Mouse (Mus musculus): ENCODE data around the gene Vti1a.

Gene Vti1a

DNA sequence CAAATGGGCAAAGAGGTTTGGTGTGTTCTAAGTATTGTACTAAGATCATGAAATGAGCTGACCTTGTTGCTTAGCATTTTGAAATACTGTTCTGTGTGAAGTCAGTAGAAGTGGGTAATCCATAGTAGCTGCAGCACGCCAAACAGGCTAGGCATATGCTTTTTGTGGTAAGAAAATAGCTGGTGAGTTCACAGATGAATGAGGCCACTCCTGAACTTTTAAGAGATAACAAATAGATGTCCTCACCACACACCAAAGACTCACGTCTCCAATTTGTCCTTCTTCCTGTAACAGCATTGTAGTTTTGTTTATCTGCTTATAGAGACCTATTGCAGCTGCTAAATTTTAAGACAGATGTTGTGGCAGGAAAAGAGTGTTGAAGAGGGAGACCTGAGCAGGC lies 62.8 kb downstream of the Vti1a start:
- no peak for DNase-seq (ENCODE audit: low spot score in 2 of 2)

DNA sequence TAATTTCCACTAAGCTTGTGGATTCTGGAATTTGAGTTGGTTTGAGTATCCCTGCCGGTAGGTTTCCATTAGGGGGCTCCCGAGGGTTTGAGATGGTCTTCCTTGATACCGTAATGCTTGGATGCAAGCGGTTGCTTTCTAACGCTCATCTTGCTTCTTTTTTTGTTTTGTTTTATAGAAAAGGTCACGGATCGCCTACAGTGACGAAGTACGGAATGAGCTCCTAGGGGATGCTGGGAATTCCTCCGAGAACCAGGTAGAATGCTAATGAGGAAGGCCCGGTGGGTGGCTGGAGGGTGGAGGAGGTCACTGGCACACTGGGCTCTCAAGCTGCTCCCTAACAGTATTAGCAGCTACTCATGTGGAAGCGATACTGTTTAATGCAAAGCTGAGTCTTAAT lies 64.7 kb downstream of the Vti1a start:
- DNase-seq (ENCODE audit: low spot score in 2 of 2): no peak

DNA sequence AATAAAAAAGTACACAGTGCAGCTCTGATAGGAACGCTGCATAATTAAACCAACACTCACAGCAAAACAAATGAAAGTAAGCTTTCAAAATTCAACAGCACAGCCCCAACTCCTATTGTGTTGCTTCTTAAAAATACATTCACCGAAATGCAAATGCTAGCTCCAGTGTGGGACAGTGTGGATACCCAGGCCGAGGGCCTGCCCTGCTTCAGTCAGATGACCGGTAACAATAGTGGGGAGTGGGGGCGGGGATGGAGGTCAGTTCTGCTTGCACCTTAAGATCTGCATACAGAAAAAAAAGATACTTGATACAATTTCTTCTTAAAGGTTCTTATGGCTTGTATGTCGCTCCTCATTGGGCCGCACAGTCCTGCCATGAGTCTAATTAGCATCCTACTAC lies 65.2 kb downstream of the Vti1a start:
- DNase-seq (ENCODE audit: low spot score in 2 of 2): no peak

DNA sequence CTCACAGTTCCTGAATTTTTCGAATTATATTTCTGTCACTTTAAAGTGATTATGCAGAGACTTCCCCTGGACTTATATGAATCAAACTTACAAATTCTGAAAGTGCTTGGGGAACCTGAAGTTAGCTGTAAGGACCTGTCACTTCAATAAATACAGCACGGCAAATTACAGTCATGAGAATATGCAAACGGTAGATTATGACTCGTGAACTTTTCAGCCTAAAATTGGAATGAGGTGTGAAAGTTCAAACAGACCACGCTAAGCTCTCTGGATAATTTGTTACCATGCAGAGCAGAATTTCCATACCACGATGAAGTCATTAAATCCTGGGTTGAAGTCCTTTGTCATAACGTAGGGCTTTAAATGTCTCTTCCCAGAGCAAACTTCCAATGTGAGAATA lies 66.7 kb downstream of the Vti1a start:
- no peak for DNase-seq (ENCODE audit: low spot score in 2 of 2)

DNA sequence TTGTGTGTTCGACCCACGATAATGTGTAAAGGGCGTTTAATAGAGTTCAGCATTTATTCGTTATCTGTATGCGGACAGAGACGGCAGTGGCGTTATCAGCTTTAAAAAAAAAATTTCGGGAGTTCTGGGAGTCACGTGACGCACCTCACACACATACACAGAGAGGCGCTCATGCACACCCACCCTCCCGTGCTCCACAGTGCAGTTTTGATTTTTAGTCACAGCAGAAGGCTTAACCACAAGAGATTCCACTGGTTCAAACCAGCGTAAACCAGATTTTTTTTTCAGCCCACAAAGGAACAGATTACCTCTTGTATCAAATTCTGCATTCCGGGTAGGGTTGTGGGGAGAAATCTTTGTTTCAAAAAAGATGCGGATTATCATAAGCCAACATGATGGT lies 68.5 kb downstream of the Vti1a start:
- no peak for DNase-seq (ENCODE audit: low spot score in 2 of 2)

DNA sequence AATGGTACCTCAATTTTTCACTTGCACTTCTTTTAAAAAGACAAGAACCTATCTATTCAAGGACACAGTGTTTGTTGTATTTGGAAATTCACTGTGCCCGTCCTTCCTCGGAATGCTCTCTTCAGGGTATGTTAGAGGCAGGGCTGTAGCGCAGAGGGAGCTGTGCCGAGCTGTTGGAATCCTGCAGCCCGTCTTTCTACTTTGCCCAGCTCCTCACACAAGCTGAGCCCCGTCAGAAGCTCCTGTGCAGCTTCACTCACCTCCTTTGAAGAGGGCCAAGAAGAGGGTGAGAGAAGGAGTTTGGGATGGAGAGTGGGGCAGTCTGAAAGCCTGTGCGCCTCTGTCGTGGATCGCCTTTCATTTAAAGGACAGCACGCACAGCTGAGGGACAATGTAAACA lies 72.9 kb downstream of the Vti1a start:
- DNase-seq (ENCODE audit: low spot score in 2 of 2): no peak

DNA sequence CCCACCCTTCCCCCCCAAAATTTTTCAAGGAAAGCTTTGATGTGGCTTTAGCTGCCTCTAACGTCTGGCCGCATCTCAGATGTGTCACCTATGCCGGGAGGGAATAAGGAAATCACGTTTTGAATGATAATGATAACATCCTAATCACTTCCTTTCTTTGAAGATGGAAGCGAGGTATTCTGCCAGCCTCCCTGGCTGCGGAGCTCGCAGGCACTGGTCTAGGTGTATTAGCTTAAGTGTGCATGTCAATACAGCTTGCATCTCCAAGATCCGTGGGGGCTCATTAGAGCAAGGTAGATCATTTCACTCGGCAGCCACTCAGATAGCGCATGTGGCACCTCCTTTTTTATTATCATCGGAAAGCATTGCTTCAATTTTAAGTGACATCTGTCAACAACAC lies 74.2 kb downstream of the Vti1a start:
- DNase-seq (ENCODE audit: low spot score in 2 of 2): no peak

DNA sequence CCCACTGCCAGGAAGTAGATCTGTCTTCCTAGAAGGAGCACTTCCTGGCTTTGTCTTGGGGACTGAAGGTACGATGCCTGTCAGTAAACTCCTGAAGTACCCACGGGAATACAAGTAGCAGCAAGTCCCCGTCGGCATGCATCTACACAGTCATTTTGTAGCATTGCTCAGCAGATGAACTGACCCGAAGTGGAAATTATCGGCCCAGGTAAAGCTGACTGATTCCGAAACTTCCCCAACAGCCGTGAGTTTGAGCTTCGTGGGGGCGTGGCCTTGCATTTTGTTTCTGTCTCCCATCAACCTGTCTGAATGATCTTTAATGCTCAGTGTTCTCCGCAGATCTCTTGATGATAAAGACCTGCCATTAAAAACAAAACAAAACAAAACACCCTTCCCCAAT lies 85.5 kb downstream of the Vti1a start:
- no peak for DNase-seq (ENCODE audit: low spot score in 2 of 2)

DNA sequence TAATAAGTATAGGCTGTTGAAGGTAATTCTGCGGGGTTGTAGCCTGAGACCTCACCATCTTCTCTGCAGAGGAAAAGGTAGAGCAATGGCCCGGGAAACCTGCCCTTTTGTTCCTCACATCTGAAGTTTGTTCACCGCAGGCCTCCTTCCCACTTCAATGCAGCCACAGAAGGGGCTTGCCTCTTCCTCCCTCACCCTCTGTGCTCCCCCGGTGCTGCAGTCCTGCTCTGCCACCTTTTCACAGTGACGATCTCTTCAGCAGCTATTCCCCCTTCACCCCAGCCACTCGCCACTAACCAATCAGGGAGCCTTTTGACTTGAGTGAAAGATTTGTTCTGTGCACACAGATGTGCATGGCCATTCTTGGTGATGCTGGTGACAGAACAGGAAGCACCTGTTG lies 92.4 kb downstream of the Vti1a start:
- no peak for DNase-seq (ENCODE audit: low spot score in 2 of 2)

DNA sequence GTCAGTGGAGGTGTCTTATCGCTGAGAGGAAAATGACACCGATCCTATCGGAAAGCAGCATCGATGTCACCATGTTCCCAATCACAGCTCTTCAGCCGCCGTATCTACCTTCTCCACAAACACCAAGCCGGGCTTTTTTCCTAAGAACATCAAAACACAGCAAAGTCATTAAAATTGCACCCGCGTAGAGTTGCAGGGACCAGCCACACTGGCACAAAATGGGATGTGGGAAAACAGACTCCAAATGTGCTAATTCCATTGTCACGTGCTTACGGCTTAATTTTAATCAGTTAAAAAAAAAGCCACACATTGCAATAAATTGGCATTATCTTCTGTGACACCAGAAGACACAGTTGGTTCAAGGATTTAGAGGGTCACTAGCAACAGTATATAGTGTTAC lies 95.3 kb downstream of the Vti1a start:
- DNase-seq (ENCODE audit: low spot score in 2 of 2): no peak

DNA sequence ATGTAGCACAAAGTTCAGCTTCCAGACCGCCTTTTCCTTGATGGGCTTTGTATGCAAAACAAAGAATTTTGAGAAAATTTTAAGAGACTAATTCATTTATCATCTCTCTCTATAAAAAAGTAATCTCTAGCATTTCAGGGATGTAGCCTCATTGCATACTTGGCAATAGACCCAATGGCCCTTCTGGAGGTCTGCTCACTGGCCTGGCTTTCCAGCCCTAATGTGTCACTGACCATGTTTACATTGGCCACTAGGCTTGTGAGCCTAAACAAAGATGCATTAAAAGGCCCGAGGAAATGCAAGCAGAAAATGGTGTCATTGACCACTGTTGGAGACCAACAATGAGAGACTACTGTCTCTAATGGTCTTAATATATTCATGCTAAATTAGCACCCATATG lies 95.8 kb downstream of the Vti1a start:
- DNase-seq (ENCODE audit: low spot score in 2 of 2): no peak

DNA sequence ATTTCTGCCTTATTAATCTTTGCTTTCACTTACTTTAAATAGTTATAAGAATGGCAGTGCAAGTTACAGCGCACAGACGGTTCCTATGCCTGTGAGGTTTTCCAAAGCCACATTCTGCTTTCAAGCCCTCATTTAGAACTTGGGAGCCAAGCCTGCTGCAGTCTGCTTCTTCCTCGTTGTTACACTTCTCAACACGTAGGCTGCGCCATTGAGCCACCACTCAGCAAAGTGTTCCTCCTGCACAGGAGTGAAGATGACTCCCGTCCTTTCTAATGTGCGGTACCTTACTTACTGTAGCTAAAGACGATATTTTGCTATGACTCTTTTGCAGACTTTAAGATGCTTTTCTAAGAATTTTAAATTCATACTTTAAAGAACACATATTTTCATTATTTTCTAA lies 98.0 kb downstream of the Vti1a start:
- DNase-seq (ENCODE audit: low spot score in 2 of 2): no peak

DNA sequence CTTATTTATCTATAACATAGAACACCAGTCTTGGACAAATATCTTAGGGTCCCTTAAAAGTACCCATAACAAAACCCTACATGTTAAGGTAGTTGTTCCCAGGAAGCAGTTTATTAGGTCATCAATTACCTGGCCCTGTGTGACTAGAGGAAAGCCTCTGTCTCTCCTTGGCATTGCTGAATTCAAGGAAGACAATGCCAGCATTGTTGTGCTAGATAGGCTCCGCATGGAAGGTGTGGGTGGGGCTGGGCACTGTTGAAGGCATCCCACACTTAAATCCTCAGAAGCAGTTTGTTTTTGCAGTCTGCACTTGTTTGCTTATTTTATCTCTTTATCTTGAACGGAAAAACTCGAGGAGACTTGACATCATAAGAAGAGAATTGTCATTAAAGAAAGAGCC lies 102.7 kb downstream of the Vti1a start:
- no peak for DNase-seq (ENCODE audit: low spot score in 2 of 2)

DNA sequence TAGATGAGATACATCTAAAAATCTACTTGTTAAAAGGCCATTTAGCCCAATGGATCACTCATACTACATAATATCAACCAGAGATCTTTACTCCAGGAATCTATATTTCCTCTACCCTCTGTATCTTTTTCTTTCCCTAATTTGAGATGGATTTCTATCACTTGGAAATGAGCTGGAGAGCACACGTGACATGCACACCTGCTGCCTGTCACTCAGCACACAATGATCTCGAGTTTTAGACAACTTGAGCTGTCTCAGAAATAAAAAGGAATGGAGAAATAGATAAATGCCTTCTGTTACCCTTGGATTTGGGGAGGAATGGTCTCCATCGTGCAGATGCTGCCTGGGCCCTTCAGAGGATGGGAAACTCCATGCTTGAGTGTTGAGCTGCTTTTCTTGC lies 103.9 kb downstream of the Vti1a start:
- no peak for DNase-seq (ENCODE audit: low spot score in 2 of 2)

DNA sequence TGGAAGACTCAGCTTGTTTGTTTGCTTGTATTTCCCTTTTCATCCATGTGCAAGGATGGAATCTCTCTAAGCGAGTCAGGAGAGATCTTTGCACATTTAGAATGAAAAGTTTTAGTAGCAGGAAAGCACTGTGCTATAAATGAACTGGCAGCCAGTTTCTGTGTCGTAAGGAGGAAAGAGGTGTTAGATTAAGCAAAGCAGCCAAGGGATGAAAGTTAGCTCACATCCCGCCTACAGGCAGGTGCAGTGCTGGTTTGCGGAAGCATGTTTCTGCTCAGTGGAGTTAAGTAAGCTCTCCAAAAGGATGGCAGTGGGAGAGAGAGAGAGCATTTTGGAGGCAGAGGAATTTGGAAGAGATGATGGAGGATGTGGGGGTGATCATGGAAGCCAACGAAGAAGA lies 105.7 kb downstream of the Vti1a start:
- DNase-seq (ENCODE audit: low spot score in 2 of 2): peak; percentile 15 to 45

DNA sequence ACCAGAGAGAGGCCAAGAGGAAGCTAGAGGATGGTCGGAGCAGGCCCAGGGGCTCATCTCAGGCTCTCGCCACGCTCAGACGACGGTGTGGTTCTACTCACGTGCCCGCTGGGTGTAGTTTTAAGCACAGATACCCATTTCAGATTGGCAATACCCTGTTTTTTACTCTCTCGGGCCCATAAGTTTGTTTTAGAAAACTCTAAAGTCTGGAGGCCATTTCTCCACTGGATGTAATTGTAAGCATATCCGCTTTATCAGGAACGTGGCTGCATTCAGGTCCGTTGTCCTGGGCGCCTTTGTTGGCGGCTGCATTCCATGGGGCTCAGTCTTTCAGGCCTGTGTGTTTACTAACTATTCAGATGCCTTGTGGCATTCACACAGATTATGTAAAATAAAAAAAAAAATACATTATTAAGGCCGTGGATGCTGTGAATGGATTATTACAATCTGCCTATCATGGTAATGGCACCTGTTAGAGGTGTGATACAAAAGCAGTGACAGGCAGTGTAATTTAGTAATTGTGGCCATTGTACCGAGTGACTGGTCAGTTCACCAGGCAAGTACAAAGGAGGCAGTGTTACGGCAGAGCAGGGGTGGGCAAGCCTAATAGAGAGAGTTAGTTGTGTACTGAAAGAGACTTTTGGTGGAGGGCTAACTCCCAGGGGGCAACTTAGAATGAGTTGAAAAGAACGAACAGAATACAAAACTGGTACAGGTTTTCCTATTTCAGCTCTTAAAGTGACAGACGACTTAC lies 106.4 kb downstream of the Vti1a start:
- no peak for DNase-seq (ENCODE audit: low spot score in 2 of 2)

DNA sequence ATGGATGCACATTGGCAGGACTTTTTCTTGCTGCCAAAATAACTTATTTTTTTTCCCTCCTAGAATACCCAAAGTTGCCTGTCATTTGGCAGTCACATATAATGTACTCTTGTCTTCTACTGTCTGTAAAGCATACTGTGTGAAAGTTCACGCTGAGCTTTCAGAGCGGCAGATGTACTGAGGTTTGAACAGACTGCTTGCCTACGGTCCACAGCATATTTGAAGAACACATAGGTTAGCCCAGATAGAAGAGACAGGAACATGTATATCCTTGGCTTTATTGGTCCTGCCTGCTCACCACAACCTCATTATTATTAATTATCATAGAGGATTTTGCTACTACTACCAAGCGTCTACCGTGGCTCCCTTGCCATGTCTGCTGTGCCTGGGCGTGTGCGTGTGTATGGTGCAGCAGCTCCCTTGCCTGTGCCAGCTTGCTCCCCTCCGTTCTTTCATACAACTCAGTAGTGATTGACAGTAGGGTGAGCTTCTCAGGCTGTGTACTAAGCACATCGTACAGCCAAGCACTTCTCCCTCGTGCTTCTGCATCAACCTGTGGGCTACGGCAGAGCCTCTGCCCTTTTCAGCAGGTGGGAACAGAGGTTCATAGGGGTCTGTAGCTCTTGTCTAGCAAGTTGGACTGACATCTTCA lies 107.1 kb downstream of the Vti1a start:
- no peak for DNase-seq (ENCODE audit: low spot score in 2 of 2)

DNA sequence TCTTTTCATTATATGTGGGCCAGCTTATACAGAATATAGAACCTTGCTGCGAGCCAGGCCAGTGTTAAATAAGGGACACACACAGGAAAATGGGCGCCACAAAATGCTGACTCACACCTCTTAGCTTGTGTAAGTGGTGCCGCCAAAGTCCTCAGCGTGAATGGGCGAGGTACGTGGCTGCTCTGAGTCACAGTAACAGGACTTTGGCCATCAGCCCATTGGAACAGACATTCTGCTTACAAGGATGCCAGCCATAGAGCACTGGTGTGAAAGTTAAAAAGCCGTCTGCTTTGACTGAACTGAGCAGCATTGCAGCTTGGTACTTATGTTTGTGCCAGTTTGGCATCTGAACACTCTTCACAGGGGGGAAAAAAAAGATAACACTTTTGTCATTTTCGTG lies 107.9 kb downstream of the Vti1a start:
- DNase-seq (ENCODE audit: low spot score in 2 of 2): peak; percentile 34 to 36

DNA sequence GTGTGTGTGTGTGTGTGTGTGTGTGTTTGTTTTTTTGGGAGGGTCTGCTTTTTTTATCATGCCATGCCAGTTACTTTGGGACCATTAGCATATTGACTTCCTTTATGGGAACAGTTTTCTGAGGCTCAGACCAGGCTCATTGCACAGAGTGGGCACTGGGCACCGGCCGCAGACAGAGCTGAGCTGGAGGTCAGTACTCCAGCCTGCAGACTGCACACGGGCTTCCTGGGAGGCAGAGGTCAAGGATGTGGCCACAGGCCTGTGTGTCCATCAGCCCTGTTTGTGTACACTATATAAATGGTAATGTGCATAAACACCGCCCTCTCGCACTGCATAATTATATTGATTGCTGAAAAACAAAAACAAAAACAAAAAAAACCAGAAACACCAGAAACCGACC lies 108.4 kb downstream of the Vti1a start:
- DNase-seq (ENCODE audit: low spot score in 2 of 2): no peak

DNA sequence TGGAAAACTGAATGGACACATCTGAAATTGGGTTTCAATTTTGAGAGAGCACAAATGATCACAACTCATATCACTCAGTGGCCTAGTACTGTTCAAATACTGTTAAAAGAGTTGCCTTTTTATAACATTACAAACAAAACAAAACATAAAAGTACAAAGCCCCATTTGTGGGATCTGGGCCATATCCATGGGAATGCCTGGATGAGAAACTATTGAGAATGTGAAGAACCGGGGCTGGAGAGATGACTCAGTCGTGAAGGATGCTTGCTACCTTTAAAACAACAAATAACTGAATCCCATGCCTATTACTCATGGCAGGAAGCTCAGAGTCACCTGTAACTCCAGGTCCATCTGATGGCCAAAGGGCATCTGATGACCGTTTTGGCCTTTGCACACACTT lies 124.2 kb downstream of the Vti1a start:
- no peak for DNase-seq (ENCODE audit: low spot score in 2 of 2)

DNA sequence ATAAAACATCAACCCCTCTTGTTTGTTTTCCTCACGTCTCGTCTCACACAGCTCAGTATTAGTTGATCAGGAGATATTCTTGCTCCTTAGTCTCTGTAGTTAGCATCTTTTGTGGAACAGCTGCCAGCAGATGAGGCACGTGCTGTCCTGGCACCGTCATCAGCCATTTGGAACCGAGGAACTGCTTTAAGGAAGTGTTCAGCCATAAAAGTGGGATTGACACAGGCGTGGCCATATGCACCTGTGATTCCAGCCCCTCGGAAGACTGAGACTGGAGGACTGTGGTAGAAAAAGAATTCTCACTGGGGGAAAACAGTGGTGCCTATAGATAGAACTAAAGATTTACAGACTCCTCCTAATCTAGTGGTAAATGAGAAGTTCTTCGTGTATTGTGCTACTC lies 127.5 kb downstream of the Vti1a start:
- DNase-seq (ENCODE audit: low spot score in 2 of 2): no peak

DNA sequence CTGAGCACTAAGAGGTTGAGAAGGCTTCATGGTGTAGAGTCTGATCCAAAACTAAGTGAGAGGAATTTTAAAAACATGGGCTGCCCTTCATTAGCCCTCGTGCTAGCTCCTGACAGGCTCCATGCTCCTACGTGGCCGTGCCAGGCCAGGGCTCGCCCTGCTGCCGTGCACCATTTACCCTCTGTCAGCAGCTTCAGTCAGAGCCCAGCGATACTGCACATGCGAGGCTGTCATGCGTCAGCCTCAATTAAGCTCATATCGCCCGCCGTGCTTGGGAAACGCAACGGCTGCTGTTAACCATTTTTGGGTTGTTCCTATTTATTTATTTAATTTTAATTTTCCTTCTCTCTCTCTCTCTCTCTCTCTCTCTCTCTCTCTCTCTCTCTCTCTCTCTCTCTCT lies 133.0 kb downstream of the Vti1a start:
- DNase-seq (ENCODE audit: low spot score in 2 of 2): no peak

DNA sequence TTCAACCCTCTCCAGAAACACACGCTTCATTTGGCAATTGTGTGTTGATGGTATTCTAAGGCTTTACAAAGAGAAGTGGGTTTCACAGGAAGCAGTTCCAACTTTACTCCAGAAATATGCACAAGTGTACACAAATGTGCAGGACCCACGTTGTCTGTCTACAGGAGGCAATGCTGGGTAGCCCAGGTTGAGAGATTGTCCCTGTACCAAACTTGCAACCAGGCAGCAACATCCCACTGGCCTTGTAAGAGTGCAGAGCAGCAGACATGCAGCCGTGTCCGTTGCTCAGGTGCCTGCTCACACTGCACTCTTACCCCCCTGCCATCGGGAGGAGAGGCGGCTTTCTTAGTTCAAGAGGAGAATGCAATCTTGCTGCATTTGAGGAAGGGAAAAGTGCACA lies 133.4 kb downstream of the Vti1a start:
- no peak for DNase-seq (ENCODE audit: low spot score in 2 of 2)
